Mouse (Mus musculus) heart, embryonic 15.5 days (tissue): Measurements from ENCODE around the gene Ola1. TPM values are rescaled to one million over a fixed set of nuclear protein-coding genes. Genes with fewer than 3 reads are reported as not detected.

ENCODE experiments used
- ATAC-seq: fragments of 200-750 bp; cut with Nextera tagmentation; replicated peaks from 2 replicates; pipeline ENCODE4 v1.8.0; 2017; ENCODE audit warnings: low read depth, moderate TSS enrichment; ENCODE audit not compliant: insufficient number of reproducible peaks, insufficient read depth, low FRiP score
- H3K27ac ChIP-seq: fragments of 300-500 bp; sonication (generic); 2 replicates; pipeline ENCODE4 v1.5.1; 2015; ENCODE audit warnings: mild to moderate bottlenecking, inconsistent platforms
- H3K27me3 ChIP-seq: fragments of 300-500 bp; sonication (generic); 2 replicates; pipeline ENCODE4 v1.6.1; 2015; ENCODE audit warnings: inconsistent platforms
- H3K36me3 ChIP-seq: fragments of 300-500 bp; sonication (generic); 2 replicates; pipeline ENCODE4 v1.6.1; 2015; ENCODE audit warnings: mild to moderate bottlenecking, inconsistent platforms
- H3K4me1 ChIP-seq: fragments of 300-500 bp; sonication (generic); replicated peaks from 2 replicates; pipeline ENCODE4 v1.6.1; 2015; ENCODE audit warnings: inconsistent platforms
- H3K4me2 ChIP-seq: fragments of 300-500 bp; sonication (generic); 2 replicates; pipeline ENCODE4 v1.6.1; 2015; ENCODE audit warnings: inconsistent platforms, mild to moderate bottlenecking, moderate library complexity
- H3K4me3 ChIP-seq: fragments of 300-500 bp; sonication (generic); 2 replicates; pipeline ENCODE4 v1.5.1; 2015; ENCODE audit warnings: mild to moderate bottlenecking, inconsistent platforms
- H3K9ac ChIP-seq: fragments of 300-500 bp; sonication (generic); 2 replicates; pipeline ENCODE4 v1.6.1; 2015; ENCODE audit warnings: mild to moderate bottlenecking, inconsistent platforms
- H3K9me3 ChIP-seq: fragments of 300-500 bp; sonication (generic); replicated peaks from 2 replicates; pipeline ENCODE4 v1.6.1; 2016; ENCODE audit warnings: inconsistent platforms
- WGBS: fragments of 180-500 bp; shearing (Covaris S2); methylation state at CpG from one replicate; pipeline ENCODE4 v1.1.7; 2015; ENCODE audit warnings: mixed read lengths; 5-methylcytosine and 5-hydroxymethylcytosine counted together
- polyA plus RNA-seq: library from polyadenylated mRNA; unstranded; fragments of >200 nt; fragmentation: Nextera tagmentation; extraction: Ambion mirVana; gene quantifications from 2 replicates; pipeline ENCODE4 v1.2.1, GENCODE M21; 2015

The Ola1 gene
- polyA plus RNA-seq, 1 experiment from 2014 or later = 59.2 TPM

- Histone ChIP-seq H3K4me2 (peak overlapping the region; percentile 27), H3K4me3 (no peak overlapping the region), H3K27me3 (no peaks in the 10 kb centered on the region), H3K9ac (no peak overlapping the region), H3K27ac (peak overlapping the region; percentile 77), H3K4me1 (peaks cover 35% of the 10 kb centered on the region), H3K9me3 (no peaks in the 10 kb centered on the region), H3K36me3 (no peaks in the 10 kb centered on the region)
- 54% methylated on average over 24 of the region's 24 CpGs for WGBS
- ATAC-seq = peak; percentile 61
Measured at GRCm38 (mm10) chr2:73047061-73047741, 171.5 kb downstream of the Ola1 start.

- Histone ChIP-seq H3K4me2 (0 out of 2 replicates have a peak overlapping the region, but pooled peaks have one; percentile 27), H3K4me1 (peaks cover 35% of the 10 kb centered on the region)
- ATAC-seq = no peak
Measured at GRCm38 (mm10) chr2:73046576-73046975, 172.1 kb downstream of the Ola1 start.

GRCm38 (mm10) chr2:73045505-73045904 is 173.2 kb downstream of the Ola1 start:
- Histone ChIP-seq H3K9ac (no peak overlapping the region), H3K4me3 (no peak overlapping the region), H3K4me2 (no peak overlapping the region), H3K27me3 (no peaks in the 10 kb centered on the region), H3K4me1 (peaks cover 35% of the 10 kb centered on the region), H3K27ac (no peak overlapping the region), H3K36me3 (no peaks in the 10 kb centered on the region), H3K9me3 (no peaks in the 10 kb centered on the region)
- 49% methylated on average over 5 of the region's 5 CpGs for WGBS
- no peak for ATAC-seq

More at GRCm38 (mm10) chr2:73046576-73046975, 172.1 kb downstream of the Ola1 start:
- no peaks in the 10 kb centered on the region for H3K9me3 ChIP-seq
- no peak overlapping the region for H3K9ac ChIP-seq
- H3K27me3 ChIP-seq = no peaks in the 10 kb centered on the region
- H3K36me3 ChIP-seq = no peaks in the 10 kb centered on the region
- 66% methylated on average over 10 of the region's 10 CpGs for WGBS
- H3K27ac ChIP-seq = peak overlapping the region; percentile 77
- no peak overlapping the region for H3K4me3 ChIP-seq

Other genes starting within 250 kb of the Ola1 start
- 31.3 and 35.5 TPM in 2 replicates for gene Sp3, start 238.5 kb downstream of the Ola1 start, polyA plus RNA-seq
- not detected in 2 replicates for gene Gm11084, start 232.2 kb downstream of the Ola1 start, polyA plus RNA-seq
- gene Sp9, start 53.0 kb upstream of the Ola1 start, polyA plus RNA-seq = not detected in 2 replicates
- 13.2 and 13.4 TPM in 2 replicates for gene Scrn3, start 93.7 kb upstream of the Ola1 start, polyA plus RNA-seq
- 15.0 and 16.7 TPM in 2 replicates for gene Cir1, start 93.8 kb upstream of the Ola1 start, polyA plus RNA-seq
- gene Gpr155, start 167.6 kb upstream of the Ola1 start, polyA plus RNA-seq = 4.7 and 6.2 TPM in 2 replicates